Mouse (Mus musculus) liver (tissue): ENCODE data around the gene Rtcb.

ENCODE experiments used
- DNase-seq: peaks from one replicate; pipeline ENCODE4 v3.0.0-alpha.2; 2020; ENCODE audit warnings: mixed read lengths

Rtcb gene

DNA sequence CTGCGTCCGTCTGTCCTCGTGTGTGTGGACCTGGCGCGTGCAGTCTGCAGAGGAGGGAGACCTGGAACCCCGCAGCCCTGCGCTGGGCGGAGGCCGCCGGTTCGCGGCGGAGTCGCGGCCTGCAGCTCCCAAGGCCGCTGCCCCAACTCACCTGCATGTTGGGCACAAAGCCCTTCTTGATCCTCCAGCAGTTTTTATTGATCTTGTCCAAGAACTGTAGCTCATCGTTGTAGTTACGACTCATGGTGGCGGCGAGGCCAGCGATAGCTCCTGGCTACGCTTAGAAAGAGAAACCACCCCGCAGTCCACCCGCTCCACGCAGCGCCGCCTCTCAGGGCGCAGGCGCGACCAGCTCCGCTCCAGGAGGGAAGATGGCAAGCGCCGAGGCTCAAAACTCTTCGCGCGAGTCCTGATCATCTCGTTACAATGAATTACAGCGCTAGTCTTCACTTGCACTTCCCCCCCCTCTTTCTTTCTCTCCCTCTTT is at the start of gene Rtcb:
Rtcb (minus strand) TSS at position 360 of the 487 bp plus-strand sequence.
- DNase-seq = peak; percentile 94

DNA sequence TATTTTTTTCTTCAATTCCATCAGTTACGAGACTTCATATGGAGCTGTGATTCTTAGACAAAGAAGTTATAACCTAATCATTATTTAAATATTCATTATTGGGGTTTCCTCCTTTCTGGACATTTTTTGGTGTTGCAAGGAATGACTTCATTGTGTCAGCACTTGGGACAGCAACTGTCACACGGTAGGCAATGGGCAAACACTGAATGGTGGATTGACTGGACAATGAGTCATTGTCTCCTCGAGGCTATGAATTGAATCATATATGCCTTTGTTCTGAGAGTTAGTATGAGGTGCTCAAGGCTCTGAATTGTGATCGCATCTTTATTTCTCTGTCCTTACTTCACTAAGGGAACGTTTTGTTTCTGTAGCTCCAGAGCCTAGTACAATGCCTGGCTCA is 48.8 kb upstream of the Rtcb start:
- no peak for DNase-seq

DNA sequence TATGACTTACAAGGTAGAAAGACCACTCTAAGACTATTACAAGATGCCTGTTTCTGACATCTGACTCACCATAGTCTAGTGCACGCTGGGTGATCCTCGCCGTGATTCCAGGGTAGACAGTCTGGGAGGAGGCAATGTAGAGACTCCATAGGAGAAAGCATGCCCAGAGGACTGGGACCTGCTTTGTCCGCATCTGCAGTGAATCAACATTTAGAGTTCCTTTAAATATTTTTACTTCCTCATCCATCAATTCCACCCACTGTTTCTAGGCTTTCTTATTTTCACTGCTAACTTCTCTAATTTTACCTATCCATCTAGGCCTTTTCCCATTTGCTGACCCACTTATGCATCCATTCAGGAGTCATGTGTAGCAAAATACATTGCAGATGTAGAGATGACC is 42.8 kb upstream of the Rtcb start:
- no peak for DNase-seq

DNA sequence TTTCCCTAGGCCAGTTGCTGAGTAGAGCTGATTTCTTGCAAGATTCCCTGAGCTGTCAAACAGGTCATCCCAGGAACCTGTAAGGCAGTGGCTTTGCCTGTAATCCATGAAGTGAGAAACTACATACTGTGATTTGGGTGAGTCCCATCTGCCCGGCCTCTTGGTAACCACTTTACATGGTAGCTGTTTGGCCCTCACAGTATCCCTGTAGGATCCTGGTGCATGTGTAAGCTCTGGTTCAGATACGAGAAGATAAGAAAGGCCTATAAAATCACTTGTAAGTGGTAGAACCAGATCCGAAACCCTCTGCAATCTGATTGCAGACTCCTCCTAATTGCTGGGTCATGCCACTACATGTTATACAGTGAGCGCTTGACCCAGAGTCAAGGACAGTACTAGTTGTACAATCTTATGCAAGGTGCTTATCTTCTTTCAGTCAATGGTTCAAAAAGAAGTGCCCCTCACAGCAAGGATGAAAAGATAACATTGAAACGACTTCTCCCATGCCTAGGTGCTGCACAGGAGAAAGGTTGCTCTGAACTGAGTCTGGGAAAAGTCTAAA is 37.0 kb upstream of the Rtcb start:
- no peak for DNase-seq

DNA sequence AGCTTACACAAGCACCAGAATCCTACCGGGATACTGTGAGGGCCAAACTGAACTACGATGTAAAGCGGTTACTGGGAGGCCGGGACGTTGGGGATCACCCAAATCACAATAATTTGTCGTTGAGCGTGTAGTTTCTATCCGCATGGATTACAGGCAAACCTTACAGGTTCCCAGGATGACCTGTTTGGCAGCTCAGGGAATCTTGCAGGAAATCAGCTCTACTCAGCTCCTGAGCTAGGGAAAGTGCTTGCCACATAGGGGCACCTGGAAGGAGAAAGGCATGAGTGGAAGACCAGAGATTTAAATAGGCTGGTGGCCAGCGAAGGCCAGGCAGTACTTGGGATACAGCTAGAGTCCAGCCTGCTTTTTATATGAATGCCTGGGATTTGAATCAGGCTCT is 36.2 kb upstream of the Rtcb start:
- no peak for DNase-seq

DNA sequence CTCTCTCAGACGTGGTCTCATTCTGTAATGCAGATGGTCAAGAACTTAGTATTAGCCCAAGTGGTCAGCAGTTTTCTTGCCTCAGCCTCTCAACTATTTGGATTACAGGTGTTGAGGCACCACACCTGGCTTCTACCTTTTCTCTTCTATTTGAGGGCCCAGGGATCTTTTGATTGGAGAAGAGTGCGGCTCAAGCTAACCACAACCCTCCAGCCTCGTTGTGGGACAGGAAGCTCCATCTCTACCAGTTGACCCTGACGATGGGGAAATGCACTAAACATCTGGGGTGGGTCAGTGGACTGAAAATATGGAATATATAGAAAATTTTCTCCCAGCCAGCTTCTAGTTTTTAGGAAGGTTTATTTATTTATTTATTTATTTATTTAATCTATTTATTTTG is 34.8 kb upstream of the Rtcb start:
- DNase-seq = no peak

DNA sequence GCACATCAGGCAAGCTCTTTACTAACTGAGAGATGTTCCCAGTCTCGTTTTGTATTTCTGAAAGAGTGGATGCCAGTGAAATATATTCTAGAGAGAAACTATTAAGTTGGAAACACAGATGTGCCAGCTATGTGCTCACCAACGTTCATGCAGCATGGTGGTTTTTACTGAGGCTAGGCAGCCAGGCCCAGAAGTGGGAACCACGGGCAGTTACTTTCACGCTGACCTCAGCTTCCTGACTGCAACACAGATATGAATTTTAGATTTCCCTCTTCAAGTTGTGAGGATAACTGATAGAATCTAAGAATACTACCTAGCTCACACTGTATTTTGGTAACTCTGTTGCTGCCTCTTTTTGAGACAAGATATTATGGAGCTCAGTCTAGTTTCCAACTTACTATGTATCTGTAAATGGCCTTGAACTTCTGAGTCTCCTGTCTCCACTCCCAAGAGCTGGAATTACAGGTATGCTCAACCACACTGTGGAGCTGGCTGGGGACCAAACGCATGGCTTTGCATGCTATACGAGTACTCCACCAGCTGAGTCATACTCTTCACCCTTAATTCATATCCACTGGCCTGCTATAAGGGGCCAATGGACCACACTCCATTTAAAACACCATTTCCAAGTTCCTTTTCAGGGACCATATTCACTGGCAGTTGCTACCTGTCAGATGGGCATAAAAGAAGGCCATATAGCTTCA is 31.9 kb upstream of the Rtcb start:
- DNase-seq = no peak

DNA sequence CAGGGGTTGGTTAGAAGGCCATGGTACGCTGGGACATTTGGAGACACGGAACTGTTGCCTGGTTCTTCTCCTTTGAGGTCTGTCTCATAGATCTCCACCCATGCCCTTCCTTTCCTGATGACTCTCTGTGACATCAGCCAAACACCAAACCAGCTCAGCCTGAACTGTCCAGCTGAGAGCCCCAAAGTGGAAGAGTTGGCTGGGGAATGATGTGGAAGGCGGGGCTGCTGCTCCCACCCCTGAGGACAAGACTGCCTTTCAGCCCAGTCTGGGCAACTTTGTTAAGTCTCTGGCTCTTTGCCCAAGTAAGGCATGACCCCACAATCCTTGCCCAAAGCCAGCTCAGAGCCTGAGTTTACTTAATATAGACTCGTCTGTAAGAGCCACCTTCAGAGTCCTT is 15.3 kb upstream of the Rtcb start:
- no peak for DNase-seq

DNA sequence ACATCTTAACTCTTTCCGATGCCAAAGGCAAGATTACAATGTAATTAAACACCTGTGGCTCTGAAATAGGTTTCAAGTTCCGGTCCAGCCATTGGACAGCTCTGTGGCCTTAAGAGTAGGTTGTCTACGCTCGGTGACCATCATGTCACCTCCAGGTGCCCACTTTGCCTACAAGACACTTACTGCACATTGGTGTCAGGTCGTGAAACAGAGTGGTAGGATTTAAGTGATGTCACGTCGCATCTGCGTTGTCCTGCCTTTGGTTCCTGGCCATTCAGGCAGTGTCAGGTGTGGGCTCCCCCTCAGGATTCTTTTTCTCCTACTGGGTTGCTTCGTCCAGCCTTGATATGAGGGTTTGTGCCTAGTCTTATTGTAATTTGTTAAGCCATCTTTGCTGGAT is 14.2 kb upstream of the Rtcb start:
- DNase-seq = no peak

DNA sequence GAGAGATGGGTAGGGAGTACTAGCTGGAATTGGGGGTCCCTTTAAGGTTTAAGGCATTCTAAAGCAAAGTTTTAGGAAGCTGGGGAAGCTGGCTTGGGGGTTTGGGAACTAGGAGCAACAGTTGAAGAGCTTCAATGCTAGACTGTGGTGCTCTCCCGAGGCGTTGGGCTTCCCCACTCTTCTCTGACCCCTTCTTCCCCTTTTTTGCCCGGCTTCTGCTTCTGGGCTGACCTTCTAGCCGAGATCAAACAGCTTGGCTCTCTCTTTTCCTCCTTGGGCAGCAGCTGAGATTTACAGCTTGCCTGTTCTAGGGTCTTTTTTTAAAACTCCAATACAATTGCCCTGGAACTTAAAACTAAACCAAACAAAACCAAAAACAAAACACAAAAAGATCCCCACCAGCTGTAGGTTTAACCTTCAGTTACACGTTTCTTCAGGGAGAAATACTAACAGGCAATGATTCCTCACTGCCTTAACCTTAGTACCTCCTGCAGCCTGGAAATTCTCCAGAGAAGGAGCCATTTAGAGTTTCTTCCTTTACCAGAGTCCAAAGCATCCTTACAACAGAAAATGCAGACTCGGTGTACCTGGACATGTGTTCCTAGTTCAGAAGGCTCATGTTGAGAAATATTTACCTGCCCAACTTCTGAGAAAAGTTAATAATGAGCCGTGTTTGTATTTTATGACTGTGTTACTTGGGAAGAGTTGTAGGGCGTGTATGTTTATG is 12.4 kb upstream of the Rtcb start:
- DNase-seq = no peak

DNA sequence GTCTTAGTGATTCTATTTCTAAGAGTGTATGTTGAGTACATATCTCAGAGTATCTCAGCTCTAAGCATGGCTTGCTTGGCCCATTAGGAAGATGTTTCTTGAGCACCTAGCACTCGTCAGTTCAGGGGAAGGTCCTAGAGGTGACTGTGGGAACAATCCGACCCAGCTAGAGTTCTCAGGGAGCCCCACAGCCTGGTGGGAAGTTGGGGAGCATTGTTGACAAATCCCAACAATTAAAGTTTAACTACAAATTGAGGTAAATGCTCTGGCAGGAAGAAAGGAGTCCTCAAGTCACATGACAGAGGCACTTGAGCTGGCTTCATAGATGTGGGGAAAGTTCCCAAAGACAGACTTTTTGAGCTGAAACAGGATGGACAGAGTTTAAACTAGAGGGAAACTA is 11.1 kb upstream of the Rtcb start:
- no peak for DNase-seq

DNA sequence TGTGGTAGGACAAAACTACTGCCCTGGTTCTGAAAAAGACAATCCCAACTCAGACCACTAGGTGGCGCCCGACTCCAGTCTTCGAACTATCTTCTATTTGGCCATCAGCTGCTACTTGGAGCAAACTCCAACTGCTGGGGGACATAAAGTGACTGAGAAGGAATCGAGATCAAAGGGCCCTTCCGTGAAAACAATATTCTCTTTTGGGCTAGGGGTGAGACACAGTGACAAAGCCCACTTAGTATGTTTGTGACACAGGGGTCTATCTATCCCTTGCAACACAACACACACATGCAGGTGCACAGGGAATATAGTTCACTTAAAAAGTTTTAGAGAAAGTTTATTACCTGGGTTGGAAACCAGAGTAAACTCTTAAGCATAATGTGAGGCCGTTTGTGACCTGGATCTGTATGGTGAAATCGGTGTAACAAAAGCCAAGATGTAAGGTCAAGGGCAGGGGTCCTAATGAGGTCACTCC is 10.6 kb upstream of the Rtcb start:
- DNase-seq = peak; percentile 75

DNA sequence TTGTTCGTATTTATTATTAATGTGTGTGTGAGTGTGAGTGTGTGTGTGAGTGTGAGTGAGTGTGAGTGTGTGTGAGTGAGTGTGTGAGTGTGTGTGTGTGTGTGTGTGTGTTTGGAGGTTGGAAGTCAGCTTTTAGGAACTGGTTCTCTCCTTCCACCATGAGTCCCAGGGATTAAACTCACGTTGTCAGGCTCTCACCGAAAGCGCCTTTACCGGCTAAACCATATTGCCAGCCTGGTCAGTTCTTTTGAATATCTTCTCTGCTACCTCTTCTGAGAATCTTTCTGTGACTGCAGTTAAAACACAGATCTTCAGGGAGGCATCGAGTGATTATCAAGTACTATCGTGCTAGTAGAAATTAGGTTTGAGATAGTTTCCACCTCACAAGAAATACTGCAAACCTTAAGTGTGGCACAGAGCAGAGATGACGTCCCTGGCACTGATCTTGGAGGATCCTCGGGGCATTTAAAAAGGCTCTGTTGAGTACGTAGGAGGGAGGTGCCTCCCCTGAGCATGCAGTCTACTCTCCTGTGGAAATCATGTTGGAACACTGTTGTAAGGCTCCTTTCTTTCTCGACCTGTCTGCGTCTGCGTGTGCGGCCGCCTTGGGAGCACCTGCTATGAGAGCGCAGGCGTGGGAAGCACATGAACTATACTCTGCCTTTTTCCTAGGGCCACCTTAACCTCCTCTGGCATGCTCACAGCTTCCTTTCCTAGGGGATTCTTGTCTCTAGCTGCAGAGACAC is 10.0 kb upstream of the Rtcb start:
- no peak for DNase-seq

DNA sequence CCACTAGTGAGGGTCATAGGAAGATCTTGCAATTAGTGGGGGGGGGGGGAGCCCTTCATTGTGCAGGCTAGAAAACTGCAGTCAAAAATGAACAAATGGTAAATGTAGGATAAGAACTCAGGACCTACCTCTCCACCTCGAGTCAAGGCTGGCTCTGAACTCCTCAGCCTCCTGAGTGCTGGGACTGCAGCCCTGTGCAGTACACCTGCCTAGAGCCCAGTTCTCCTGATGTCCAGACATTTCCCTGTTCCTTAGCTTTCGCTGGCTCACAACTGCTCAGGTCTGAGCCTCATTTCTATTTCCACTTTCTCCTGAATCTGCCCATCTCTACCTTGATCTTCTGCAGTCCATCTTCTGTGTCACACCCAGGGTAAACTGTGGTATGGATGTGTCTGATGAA is 8.9 kb upstream of the Rtcb start:
- no peak for DNase-seq

DNA sequence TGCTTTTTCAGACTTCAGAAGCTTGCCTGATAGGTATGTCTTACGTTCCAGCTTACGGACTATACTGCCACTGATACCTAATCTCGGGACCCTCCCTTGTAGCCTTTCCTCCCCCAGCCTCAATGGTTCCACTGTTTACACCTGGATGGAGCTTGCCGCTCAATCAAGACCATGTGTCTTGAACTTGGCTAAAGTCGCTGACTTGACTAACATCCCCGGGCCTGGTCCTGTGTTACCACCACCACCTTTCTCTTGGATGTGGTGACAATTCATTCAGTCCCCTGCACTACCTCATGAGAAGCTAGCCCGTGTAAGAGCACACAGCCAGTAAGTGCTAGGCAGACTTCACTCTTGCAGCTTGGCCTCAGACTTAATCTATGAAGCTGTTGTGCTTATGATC is 6.7 kb upstream of the Rtcb start:
- no peak for DNase-seq

DNA sequence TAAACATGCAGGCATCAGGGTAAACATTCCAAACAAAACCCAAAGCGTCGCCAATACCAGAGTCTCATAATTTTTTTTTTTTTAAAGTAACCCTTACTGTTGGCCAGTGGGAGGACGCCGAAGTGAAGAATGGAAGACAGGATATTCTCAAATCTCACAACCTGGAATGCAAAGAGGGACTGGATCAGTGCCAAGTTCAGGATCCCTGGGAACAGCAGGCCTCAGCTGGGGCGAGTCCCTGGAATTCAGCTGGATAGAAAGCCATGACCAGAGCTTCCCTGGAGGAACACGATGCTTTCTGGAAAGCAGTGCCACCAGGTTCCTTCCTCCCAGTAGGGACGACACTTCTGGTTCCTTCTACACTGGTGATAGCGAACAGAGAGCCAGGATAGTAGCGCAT is 5.3 kb upstream of the Rtcb start:
- no peak for DNase-seq

DNA sequence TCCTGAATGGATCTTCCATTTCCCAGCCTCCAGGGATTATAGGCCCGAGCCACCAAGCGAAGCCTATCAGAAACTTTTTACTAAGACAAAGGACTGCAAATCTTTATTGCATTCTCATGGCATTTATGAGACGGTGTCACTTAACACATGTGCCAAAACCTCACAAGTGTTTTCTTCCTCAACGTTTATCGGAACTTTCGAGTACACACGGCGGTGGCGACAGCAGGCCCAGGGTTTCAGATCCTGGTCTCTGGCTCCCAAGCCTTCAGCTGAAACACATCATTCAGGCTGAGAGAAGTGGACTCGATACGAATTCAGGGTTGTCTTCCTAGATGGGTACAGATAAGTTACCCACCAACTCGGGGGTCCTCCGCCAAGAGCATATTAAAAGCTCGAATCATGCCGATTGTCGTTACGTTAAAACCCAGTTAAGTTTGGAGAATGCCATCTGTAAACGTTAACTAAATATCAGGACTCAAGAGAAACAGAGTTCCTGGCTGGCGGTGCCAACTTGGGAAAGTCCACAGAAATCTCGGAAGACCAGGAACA is 678 bp downstream of the Rtcb start:
- no peak for DNase-seq

DNA sequence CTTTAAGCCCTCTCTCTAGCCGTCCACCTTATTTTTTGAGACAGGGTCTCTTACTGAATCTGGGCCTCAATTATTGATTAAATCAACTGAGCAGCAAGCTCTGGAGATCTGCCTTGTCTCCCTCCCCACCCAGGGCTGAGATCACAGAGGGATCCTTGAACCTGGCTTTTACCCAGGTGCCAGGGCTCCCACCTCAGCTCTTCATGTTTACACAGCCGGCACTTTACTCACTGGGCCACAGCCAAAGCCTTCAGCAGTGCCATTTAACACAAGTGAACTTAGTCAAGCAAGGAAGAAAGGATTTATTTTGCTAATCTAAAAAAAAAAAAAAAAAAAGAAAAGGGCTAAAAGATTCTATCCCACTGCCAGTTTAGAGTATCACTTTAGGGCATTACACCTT is 3.2 kb downstream of the Rtcb start:
- no peak for DNase-seq

DNA sequence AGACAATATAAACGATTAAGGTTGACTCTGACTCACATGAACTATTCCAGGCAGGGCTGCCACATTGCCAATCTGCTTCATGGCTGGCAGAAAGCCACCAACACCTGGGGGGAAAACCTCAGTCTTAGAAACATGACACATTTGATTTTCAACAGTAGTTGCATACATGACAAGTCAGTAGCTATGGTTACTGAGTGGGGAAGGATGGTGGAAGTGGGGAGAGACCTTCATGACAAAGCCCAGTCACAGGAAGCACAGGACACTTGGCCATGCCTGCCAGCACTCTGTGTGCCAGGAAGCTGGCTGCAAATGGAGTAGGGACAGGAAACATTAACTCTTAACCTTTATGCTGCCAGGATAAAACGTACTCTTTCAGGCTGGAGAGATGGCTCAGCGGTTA is 4.2 kb downstream of the Rtcb start:
- no peak for DNase-seq

DNA sequence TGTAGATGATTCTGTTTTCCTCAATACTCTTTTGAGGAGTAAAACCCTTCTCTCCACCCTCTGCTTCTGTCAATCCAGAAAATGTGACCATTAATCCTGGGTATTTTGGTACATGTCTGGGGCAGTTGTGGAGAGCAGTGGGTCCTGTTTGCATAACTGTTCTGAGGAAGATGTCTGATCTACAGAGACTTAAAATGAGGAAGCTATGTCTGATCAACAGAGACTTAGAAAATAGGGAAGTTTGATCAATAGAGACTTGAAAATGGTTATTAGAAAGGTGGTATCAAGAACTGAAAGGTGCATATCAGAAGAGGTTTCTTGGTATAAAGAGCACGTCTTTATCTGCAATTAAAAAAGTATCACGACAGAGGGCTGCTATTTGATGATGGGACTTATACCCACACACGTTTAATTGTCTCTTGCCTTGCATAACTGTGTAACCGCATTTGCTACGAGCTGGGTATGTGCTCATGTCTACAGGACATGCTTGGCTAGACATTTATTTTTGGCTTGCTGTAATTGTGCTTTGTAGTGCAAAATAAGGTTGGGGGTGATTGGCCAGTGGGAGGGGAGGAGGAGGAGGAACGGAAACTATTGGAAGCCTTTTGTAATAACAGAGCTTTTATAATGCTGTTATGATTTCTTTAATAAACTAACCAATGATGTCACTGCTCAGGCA is 5.7 kb downstream of the Rtcb start:
- DNase-seq = no peak

DNA sequence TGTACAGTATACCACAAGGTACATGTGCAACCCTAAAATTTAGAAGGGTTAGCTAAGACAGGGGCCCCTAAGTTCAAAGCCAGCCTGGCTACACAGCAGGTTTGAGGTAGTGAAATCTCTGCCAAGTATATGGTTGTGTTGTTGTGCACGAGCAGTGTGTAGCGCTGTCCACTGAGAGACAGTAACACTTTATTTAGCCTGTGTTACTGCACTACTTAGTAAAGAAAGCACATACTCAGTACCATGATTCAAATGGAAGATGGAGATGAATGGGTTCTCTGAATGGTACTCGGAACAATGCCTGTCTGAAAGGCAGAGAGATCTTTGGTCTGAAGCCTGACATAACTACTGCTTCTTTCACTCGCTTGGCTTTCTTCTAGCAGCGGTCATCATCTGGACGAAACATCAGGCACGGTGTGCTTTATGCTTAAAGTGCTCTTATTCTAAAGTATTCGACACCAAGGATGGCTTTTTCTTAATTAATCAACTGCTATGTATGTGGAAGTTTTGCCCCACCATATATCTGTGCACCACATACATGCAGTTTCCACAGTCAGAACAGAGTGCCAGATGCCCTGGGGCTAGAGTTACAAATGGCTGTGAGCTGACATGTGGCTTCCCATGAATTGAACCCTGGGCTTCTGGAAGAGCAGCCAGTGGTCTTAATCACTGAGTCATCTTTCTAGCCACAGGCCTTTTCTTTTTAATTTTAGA is 9.0 kb downstream of the Rtcb start:
- no peak for DNase-seq
